Mouse (Mus musculus) B cell, adult 2 months (primary cell): ENCODE data around the gene Plin3.

Experiments used
- DNase-seq, 2 experiments: peaks; one replicate each; pipeline ENCODE4 v3.0.0; 2022

Gene Plin3

GRCm38 (mm10) chr17:56292531-56293222 lies at the start of gene Plin3:
Gene Plin3, minus strand, starts transcription at chr17:56292873.
- DNase-seq = no peak

DNA sequence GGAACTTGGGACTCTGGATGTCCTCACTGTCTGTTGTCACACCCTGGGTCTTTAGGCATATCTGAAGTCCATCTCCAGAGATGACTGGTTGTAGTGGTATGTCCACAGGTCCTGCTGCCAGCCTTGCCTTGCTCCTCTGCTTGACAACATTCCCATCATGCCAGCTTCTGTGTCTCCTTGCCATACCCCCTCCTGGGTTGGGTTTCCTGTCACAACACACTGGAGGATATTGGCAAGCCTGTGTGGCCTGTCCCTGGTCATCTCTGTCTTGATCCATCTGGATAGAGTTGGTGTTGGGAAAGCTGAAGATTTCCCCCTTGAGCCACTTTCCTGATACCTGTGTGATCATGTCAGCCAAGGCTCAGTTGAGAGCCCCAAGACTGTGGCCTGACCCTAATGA lies 48.0 kb upstream of the Plin3 start:
- DNase-seq = no peak

DNA sequence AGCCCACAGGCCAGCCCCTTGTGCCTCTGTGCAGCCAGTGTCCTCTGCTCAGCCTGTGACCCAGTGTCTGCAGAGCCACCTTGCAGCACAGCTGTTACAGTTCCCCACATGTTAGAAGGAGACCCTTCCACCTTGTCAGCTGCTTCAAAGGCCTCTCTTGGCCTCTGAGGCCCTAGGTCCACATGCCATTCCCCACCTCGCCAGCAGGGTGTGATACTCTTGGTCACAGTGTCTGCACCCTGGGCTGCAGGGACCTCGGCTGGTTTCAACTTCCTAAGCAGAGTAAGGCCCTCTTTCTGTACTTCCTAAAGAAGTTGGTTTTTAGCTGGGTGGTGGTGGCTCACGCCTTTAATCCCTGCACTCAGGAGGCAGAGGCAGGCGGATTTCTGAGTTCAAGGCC lies 46.2 kb upstream of the Plin3 start:
- peak; percentile 83 to 85 for DNase-seq

- DNase-seq = peak in 1 of 2 experiments; percentile 16
Measured at GRCm38 (mm10) chr17:56337791-56338190, 45.1 kb upstream of the Plin3 start.

GRCm38 (mm10) chr17:56337190-56337589 lies 44.5 kb upstream of the Plin3 start:
- DNase-seq = peak; percentile 73 to 77

DNA sequence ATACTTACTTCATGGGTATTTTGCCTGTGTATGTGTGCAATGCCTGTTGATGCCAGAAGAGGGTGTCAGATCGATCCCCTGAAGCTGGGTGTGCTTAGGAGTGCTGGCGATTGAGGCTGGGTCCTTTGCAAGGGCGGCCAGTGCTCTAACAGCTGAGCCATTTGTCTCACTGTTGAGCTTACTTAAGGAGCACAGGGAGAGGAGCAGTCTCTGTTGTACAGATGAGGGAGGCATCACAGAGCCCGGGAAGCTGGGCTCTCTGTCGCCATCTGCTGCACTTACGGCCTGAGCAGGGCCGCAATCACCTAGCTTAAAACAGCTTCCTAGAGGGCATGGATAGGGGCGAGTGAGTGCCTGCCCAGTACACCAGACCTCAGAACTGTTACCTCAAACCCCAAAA lies 40.3 kb upstream of the Plin3 start:
- no peak for DNase-seq

DNA sequence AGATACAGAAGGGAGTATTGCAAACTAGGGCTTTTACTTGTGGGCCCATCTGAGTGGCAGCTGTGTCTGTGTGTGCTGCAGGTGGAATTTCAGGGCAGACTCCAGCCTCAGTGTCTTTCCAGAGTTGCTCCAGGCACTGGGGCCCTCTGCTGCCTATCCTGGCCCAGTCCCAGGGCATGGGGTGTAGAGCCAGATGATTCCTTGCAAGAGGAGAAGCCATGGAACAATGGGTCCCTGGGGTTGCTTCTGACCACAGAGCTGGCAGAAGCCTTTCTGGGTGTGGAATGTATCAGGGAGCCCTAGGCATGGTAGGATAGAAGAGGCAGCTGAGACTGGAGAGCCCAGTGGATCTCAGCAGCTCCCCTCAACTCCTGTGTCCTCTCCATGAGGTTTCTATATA lies 38.6 kb upstream of the Plin3 start:
- DNase-seq = no peak

DNA sequence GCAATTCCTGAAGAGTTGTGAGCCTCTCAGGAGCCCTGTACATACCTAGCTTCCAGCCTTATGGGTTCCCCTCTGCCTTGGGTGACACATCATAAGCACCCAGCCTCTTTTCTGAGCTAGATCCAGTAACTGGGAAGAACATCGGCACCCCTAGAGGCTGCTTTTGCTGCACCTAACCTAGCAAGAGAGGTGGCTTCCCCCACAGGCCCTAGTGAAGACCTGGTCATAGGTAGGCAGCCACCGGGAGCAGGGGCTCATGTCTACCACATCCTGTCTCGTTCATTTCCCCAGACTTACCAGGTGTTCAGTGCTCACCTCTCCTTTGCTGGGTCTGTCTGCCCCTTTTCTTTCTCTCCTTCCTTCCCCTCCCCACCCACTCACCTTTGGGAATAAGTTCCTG lies 37.7 kb upstream of the Plin3 start:
- peak; percentile 26 to 42 for DNase-seq

- no peak for DNase-seq
Measured at GRCm38 (mm10) chr17:56329267-56329666, 36.6 kb upstream of the Plin3 start.

DNA sequence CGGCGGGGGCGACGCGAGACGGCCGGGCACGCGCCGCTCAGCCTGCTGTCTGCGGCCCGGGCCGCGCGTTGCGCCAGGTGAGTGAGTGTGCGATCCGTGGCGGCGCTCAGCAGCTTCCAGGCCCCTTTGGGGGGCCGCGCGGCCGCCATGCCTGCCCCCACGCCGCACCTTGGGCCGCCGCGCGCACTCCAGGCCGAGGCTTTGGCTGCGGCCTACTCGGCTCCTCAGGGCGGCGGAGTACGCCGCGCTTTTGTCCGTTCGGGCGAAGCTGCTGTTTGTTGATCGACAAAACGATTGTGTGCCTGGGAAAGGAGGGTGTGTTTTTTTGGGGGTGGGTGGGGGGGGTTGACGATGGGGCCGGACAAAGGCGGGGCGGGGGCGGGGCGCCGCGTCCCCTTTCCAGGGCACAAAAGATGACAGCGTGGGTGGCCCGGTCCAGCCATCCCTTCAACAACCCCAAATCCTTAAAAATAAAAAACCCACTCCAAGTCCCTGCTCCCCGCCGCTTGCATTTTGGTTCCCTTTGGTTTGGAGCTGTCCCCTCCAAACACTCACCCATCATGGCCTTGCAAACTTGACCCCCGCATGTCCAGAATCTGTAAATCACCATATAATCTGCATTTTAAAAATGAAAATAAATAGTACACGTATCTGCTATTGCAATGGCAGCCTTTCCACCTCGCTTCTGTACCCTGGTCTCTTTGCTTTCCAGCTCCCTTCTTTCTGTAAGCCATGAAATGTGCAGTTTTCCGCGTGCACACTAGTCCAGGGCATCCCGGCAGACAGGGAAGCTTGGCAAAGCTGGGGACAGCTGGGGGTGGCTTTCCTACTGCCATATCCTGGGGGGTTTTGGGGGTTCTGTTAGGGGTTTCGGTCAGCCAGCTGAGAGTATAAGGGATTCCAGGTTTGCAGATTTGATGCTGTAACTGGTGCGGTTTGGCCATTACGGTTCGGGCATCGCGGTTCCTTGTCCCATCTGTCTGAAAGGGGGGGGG lies 33.8 kb upstream of the Plin3 start:
- DNase-seq = no peak

GRCm38 (mm10) chr17:56325450-56326152 lies 32.9 kb upstream of the Plin3 start, which contains the start of gene Kdm4b:
Gene Kdm4b, plus strand, starts transcription at chr17:56326062.
- peak; percentile 97 to 98 for DNase-seq

DNA sequence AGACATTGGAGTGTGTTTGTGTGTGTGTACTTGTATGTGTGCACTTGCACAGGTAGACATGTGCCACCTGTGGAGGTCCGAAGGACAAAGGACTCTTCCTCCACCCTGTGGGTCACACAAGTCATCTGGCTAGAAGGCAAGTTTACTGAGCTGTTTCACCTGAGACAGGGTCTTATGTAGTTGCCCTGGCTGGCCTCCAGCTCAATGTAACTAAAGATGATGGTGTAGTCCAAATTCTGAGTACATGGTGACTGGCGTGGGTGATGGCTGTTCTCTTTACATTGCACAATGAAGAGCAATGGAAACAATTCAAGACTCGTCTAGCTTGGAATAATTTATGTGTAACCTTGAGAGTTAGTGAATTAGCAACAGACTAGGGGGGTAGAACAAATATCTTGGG lies 31.7 kb upstream of the Plin3 start:
- DNase-seq = no peak

GRCm38 (mm10) chr17:56309191-56309945 lies 16.7 kb upstream of the Plin3 start:
- DNase-seq = peak; percentile 34 to 45

GRCm38 (mm10) chr17:56308088-56308487 lies 15.4 kb upstream of the Plin3 start:
- no peak for DNase-seq

DNA sequence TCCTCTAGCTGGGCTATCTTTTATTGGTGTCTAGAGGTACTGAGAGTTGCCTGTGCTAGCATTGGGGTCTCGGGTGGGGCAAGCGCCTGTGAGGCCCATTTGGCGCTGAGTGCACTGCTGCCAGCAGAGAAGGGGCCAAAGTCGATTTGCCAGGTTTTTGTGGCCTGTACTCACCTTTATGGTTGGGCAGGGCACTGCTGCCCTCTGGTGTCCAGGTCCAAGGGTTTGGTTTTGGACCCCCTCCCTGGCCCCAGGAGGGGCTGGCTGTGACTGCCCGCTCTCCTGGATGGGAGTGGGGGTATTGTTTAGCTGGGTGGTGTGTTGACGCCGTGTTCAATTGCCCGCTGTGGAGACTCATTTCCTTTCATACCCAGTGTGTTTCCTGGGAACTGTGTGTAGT lies 13.2 kb upstream of the Plin3 start:
- DNase-seq = peak; percentile 41 to 44

- no peak for DNase-seq
Measured at GRCm38 (mm10) chr17:56305156-56305555, 12.5 kb upstream of the Plin3 start.

- no peak for DNase-seq
Measured at GRCm38 (mm10) chr17:56304718-56305117, 12.0 kb upstream of the Plin3 start.

DNA sequence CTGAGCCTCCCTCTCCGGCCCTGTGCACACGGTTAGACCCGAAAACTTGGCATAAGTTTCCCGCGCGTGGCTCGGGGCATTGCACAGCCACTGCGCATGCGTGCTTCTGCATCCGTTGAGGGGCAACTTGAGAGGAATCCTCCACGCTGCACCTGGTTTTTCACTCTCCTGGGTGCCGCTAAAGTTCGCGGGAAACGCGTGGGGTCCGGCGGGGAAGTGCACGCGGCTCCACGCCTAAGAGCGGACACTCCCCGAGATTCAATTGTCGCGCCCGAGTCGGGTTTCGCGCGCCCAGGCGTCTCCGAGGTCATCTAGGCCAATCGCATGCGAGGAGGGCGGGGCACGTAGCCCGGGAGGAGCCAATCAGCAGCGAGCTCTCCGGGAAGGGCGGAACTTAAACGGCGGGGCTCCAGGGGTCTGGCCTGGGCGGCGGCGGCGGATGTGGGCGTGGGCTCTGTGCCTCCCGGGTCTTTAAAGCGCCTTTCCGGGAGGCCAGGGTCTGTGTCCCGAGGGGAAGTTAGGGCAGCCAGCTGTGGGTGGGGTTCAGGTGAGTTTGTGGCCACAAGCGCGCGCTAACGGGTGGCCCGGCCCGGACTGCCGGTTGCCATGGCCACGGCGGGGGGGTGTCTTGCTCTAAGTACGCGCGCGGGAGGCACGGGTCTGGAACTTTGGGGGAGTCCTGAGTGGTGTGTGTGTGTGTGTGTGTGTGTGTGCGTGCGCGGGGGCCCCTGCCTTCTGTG lies 11.3 kb upstream of the Plin3 start:
- peak; percentile 97 for DNase-seq

GRCm38 (mm10) chr17:56303160-56303846 lies 10.6 kb upstream of the Plin3 start, which contains the start of gene Uhrf1:
Gene Uhrf1, plus strand, starts transcription at chr17:56303321.
- peak; percentile 54 to 61 for DNase-seq

DNA sequence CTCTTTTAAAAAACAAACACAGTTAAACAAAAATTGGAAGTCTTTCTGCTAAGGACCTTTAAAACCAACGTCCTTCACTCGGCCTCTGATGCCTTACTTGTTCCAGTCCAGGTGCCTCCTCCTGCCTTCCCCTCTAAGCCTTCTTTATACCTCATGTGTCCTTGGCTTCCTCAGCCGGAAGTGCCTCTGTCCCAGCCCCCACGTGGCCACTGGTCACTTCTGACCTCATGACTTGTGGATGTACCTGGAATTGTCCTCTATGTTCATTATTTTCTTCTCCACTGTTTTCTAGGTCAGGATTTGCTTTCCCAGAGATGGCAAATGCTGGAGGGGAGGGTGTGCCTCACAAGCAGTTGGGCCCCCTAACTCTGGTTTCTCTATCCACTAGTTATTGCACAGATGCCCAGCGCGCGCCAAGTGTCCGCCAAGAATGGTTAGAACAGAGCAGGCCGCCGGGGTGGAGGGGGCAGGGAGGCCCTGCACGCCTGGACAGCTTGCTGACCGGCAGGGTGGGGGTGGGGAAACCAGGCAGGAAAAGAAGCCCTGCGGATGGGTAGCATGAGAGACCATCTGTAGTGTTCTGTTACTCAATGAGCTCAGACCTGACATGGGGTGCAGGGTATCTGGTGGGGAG lies 9.8 kb upstream of the Plin3 start:
- no peak for DNase-seq
